Mouse (Mus musculus) midbrain, postnatal 0 days (tissue): Measurements from ENCODE around the gene Slc4a4. TPM values are rescaled to one million over a fixed set of nuclear protein-coding genes. Genes with fewer than 3 reads are reported as not detected.
A peak's percentile ranks its signal among the peaks of the same experiment; 100 is the strongest.

Experiments
- ATAC-seq: fragments of 200-750 bp; cut with Nextera tagmentation; 2 replicates; pipeline ENCODE4 v1.8.0; 2017; ENCODE audit warnings: moderate number of reproducible peaks, mild to moderate bottlenecking, moderate TSS enrichment, moderate library complexity; ENCODE audit not compliant: low FRiP score
- DNase-seq: peaks from one replicate; pipeline ENCODE4 v3.0.0-alpha.2; 2015; ENCODE audit warnings: low spot score
- H3K27ac ChIP-seq: fragments of 300-500 bp; sonication (generic); 2 replicates; pipeline ENCODE4 v1.5.1; 2014; ENCODE audit warnings: low read depth, mild to moderate bottlenecking, low read length, mixed read lengths
- H3K27me3 ChIP-seq: fragments of 300-500 bp; sonication (generic); 2 replicates; pipeline ENCODE4 v1.6.1; 2014; ENCODE audit warnings: low read length, control low read depth, mixed read lengths; ENCODE audit not compliant: insufficient read depth
- H3K36me3 ChIP-seq: fragments of 300-500 bp; sonication (generic); 2 replicates; pipeline ENCODE4 v1.6.1; 2014; ENCODE audit warnings: low read length, control low read depth, mixed read lengths; ENCODE audit not compliant: insufficient read depth
- H3K4me1 ChIP-seq: fragments of 300-500 bp; sonication (generic); 2 replicates; pipeline ENCODE4 v1.6.1; 2014; ENCODE audit warnings: mild to moderate bottlenecking, control low read depth, antibody characterized with exemption, low read length, mixed read lengths; ENCODE audit not compliant: insufficient read depth
- H3K4me2 ChIP-seq: fragments of 300-500 bp; sonication (generic); 2 replicates; pipeline ENCODE4 v1.6.1; 2014; ENCODE audit warnings: low read depth, mild to moderate bottlenecking, low read length, mixed read lengths; ENCODE audit not compliant: poor library complexity, severe bottlenecking
- H3K4me3 ChIP-seq: fragments of 300-500 bp; sonication (generic); 2 replicates; pipeline ENCODE4 v1.5.1; 2014; ENCODE audit warnings: low read depth, mild to moderate bottlenecking, low read length, moderate library complexity
- H3K9ac ChIP-seq: fragments of 300-500 bp; sonication (generic); replicated peaks from 2 replicates; pipeline ENCODE4 v1.6.1; 2014; ENCODE audit warnings: mild to moderate bottlenecking, low read length, moderate library complexity, mixed read lengths; ENCODE audit not compliant: poor library complexity, severe bottlenecking
- H3K9me3 ChIP-seq: fragments of 300-500 bp; sonication (generic); 2 replicates; pipeline ENCODE4 v1.6.1; 2016; ENCODE audit warnings: low read length, control low read depth
- CTCF ChIP-seq: IDR thresholded peaks from 2 replicates; pipeline ENCODE4 v1.5.1; 2016; ENCODE audit warnings: antibody characterized with exemption, mild to moderate bottlenecking
- WGBS: fragments of 180-500 bp; shearing (Covaris S2); extraction: QIAGEN DNeasy Blood & Tissue Kit; methylation state at CpG from one replicate; pipeline ENCODE4 v1.1.7; 2014; 5-methylcytosine and 5-hydroxymethylcytosine counted together
- polyA plus RNA-seq: library from polyadenylated mRNA; unstranded; fragments of >200 nt; fragmentation: Nextera tagmentation; extraction: Ambion mirVana; gene quantifications from 2 replicates; pipeline ENCODE4 v1.2.1, GENCODE M21; 2015
- total RNA-seq: library from RNA; depleted of rRNA; stranded (reverse); fragments of >200 nt; gene quantifications from 2 replicates; pipeline ENCODE4 v1.2.3, GENCODE M21; 2014

Slc4a4 gene
- total and polyA plus RNA-seq, 2 experiments from 2014 or later: 17.4 to 57.3 TPM

GRCm38 (mm10) chr5:88976428-88976827, 89.8 kb downstream of the Slc4a4 start:
- Histone ChIP-seq H3K4me2 (no peak overlapping the region), H3K9ac (no peak overlapping the region), H3K9me3 (no peaks in the 10 kb centered on the region), H3K27ac (0 out of 2 replicates have a peak overlapping the region, but pooled peaks have one; percentile 32), H3K4me1 (no peaks in the 10 kb centered on the region), H3K27me3 (no peaks in the 10 kb centered on the region), H3K4me3 (no peak overlapping the region), H3K36me3 (no peaks in the 10 kb centered on the region)
- ATAC-seq (no peak), DNase-seq (no peak)
- TF ChIP-seq CTCF: no peak
- WGBS: 67% methylated on average over 3 of the region's 3 CpGs

DNA sequence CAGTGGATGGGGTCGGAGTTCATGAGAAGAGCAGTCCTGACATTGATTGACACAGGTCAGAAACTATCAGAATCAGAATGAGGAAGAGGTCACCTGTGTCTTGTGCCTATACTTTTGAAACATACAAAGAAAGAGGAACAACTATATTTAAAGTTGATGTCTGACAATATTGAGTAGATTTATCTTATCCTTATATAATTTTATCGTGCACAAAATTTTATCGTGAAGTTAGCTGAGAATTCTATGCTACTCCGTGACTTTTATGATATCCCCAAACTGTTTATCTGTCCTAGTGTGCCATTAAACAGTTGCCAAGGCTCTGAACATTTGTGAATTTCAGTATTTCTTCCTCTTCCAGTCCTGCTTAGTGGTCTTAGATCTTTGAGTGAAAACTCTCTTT, 94.1 kb downstream of the Slc4a4 start:
- no peak for ATAC-seq
- no peak for DNase-seq
- no peaks in the 10 kb centered on the region for H3K27me3 ChIP-seq
- H3K9ac ChIP-seq: no peak overlapping the region
- no peak for TF ChIP-seq CTCF
- no peak overlapping the region for H3K4me2 ChIP-seq
- H3K4me3 ChIP-seq: no peak overlapping the region
- WGBS: 92% methylated on average over 4 of the region's 4 CpGs
- no peak overlapping the region for H3K27ac ChIP-seq
- H3K36me3 ChIP-seq: no peaks in the 10 kb centered on the region
- no peaks in the 10 kb centered on the region for H3K4me1 ChIP-seq
- no peaks in the 10 kb centered on the region for H3K9me3 ChIP-seq

DNA sequence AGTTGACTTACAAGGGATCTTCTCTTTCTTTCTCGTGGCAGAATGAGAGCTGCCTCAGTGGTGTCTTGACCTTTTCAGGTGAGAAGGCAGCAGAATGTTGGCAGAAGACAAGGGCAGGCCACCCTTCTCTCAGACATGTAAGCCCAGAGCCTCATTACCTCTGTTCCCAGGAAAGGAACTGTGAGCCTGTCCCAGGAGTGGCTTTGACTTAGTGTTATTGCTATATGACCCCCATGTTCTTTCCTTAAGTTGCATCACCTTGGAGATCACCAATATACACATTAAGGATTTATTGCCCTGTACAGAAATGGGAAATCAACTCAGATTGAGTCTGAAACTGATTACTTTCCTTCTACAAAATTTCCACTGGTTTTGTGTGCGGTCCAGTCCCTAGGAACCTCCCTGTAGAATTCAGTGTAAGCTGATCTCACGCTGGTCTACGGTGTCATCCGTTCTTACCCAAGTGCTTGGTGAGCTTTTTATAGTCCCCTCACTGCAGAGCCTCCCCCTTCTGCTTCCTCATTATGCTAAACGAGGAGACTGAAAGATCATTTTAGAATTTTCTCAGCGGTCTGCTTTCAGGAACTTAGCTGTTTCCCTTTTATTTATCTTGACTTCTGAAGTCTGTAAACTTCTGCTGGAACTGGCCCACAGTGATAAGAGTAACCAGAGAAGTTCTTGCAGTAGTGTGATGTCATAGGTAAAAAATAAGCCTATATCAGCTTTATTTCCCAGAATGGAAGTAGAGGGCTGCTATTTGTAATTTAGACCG, 94.8 kb downstream of the Slc4a4 start:
- DNase-seq: no peak

GRCm38 (mm10) chr5:88982040-88982736, 95.6 kb downstream of the Slc4a4 start:
- Histone ChIP-seq H3K9me3 (no peaks in the 10 kb centered on the region), H3K9ac (no peak overlapping the region), H3K36me3 (no peaks in the 10 kb centered on the region), H3K27ac (no peak overlapping the region), H3K4me1 (no peaks in the 10 kb centered on the region), H3K27me3 (no peaks in the 10 kb centered on the region), H3K4me2 (no peak overlapping the region), H3K4me3 (no peak overlapping the region)
- TF ChIP-seq CTCF: no peak
- 84% methylated on average over 3 of the region's 3 CpGs for WGBS
- no peak for ATAC-seq
- DNase-seq: no peak

More for the DNA sequence above, 94.8 kb downstream of the Slc4a4 start:
- no peak for TF ChIP-seq CTCF
- H3K27me3 ChIP-seq: no peaks in the 10 kb centered on the region
- H3K9ac ChIP-seq: no peak overlapping the region
- H3K27ac ChIP-seq: no peak overlapping the region
- no peak overlapping the region for H3K4me3 ChIP-seq
- H3K4me1 ChIP-seq: no peaks in the 10 kb centered on the region
- 66% methylated on average over 8 of the region's 8 CpGs for WGBS
- no peaks in the 10 kb centered on the region for H3K36me3 ChIP-seq
- H3K9me3 ChIP-seq: no peaks in the 10 kb centered on the region
- ATAC-seq: no peak
- no peak overlapping the region for H3K4me2 ChIP-seq

DNA sequence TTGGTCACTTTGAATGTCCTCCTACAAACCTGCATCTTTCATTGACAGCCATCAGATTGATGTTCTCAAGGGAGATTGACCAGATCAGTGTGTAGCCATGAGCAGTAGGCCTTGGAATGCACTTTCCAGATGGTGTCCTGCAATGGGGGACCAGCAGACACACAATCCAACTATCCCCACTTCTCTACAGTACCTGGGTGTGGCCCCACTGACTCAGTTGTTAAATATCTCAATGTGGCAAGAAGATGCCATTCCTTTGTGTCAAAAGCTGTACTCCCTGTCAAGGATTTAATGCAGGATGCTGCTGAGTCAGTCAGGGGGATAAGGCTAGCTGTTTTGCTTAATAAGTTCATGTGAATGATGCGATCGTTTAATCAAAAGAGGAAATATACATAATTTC, 96.6 kb downstream of the Slc4a4 start:
- Histone ChIP-seq H3K4me2 (no peak overlapping the region), H3K27ac (no peak overlapping the region), H3K27me3 (no peaks in the 10 kb centered on the region), H3K36me3 (no peaks in the 10 kb centered on the region), H3K4me1 (no peaks in the 10 kb centered on the region), H3K9me3 (no peaks in the 10 kb centered on the region), H3K4me3 (no peak overlapping the region), H3K9ac (no peak overlapping the region)
- ATAC-seq (no peak), DNase-seq (no peak)
- TF ChIP-seq CTCF: no peak
- WGBS: 94% methylated on average over 2 of the region's 2 CpGs

DNA sequence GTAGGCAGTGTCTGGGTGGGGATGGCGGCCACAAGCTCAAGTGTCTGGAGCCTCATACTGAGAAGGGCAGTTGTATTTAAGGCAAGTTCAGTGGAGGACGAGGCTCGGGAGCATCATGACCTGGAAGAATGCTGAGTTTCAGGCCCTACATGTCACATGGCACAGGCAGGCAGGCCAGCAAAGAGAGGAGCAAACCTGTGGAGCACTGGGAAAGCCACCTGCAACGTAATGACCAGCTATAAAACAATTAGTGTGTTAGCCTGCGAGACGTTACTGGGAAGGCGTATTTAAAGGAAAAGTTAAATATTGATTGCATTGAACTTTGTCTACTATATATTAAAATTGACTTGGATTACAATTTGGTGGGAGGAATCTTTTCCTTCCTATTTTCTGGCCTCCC, 97.0 kb downstream of the Slc4a4 start:
- no peak overlapping the region for H3K4me2 ChIP-seq
- DNase-seq (no peak), ATAC-seq (no peak)
- H3K9me3 ChIP-seq: no peaks in the 10 kb centered on the region
- H3K27me3 ChIP-seq: no peaks in the 10 kb centered on the region
- H3K36me3 ChIP-seq: no peaks in the 10 kb centered on the region
- 92% methylated on average over 7 of the region's 7 CpGs for WGBS
- no peaks in the 10 kb centered on the region for H3K4me1 ChIP-seq
- no peak overlapping the region for H3K9ac ChIP-seq
- H3K27ac ChIP-seq: no peak overlapping the region
- H3K4me3 ChIP-seq: no peak overlapping the region
- TF ChIP-seq CTCF: no peak
